Mouse (Mus musculus): Measurements from ENCODE around the gene Pde8b. TPM values are rescaled to one million over a fixed set of nuclear protein-coding genes. Genes with fewer than 3 reads are reported as not detected.

Pde8b gene
- total RNA-seq, 1 experiment: 0.40 TPM

DNA sequence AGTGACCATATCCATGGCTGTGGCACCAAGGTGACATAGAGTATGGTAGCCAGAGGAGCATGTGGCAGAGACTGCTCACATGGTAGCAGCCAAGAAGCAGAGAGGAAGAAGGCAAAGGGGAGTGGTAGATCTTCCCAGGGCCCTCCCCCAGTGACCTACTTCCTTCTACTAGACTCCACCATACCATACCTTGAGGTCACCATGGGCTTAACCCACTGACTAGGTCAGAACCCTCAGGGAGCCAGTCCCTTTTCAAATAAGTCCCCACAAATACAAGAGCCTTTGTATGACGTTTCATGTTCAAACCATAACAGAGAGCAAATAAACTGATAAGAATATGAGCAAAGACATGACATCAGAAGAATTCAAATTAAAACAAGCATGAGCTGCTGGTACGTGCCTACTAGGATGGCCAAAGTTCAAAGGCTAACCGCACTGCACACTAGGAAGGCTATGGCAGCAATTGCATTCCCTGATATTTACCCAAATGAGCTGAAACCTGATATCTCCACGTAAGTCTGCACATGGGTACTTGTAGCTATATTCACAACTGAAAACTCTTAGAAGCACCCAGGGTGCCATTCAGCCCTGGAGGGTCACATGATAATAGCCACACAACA, 109.6 kb downstream of the Pde8b start:
- H3K4me3 ChIP-seq (ENCODE audit: insufficient read depth in 1 of 2, low read depth in 1 of 2, low read length in 2 of 2, poor library complexity in 1 of 2, severe bottlenecking in 1 of 2): no peak overlapping the region
- in situ Hi-C loops (cut with MboI; ENCODE audit: low sequenced_read_pairs in 2 of 2, unreplicated experiment in 2 of 2): no loop called here
- H3K9ac ChIP-seq (ENCODE audit: insufficient read depth, low read depth, low read length, poor library complexity, severe bottlenecking): no peak overlapping the region
- TF ChIP-seq ZNF384 (IDR thresholded peaks at IDR 0.05; ENCODE audit: low read depth, low read length): no peak
- no peak for TF ChIP-seq ZC3H11A (IDR thresholded peaks at IDR 0.05; ENCODE audit: borderline replicate concordance, low read depth, low read length)
- TF ChIP-seq CHD2 (IDR thresholded peaks at IDR 0.05; ENCODE audit: low read depth, low read length): no peak
- no peak for TF ChIP-seq MAFK (IDR thresholded peaks at IDR 0.05; ENCODE audit: insufficient read depth, low read depth, low read length)
- TF ChIP-seq HCFC1 (IDR thresholded peaks at IDR 0.05; ENCODE audit: borderline replicate concordance, insufficient read depth, low read length): no peak
- H3K9me3 ChIP-seq (ENCODE audit: control insufficient read depth, insufficient read depth, low read depth, low read length): no peaks in the 10 kb centered on the region
- H3K27ac ChIP-seq (ENCODE audit: insufficient read depth, low read depth, low read length, poor library complexity, severe bottlenecking): no peak overlapping the region
- H3K4me1 ChIP-seq (ENCODE audit: control insufficient read depth in 2 of 2, insufficient read depth in 2 of 2, low read length in 2 of 2, poor library complexity in 1 of 2): no peaks in the 10 kb centered on the region
- no peak for DNase-seq (ENCODE audit: low read depth, low spot score)
- H3K36me3 ChIP-seq (ENCODE audit: control insufficient read depth, insufficient read depth, low read length, poor library complexity, severe bottlenecking): no peaks in the 10 kb centered on the region

- no peak for DNase-seq (ENCODE audit: low read depth, low spot score)
- no peak overlapping the region for H3K27ac ChIP-seq (ENCODE audit: insufficient read depth, low read depth, low read length, poor library complexity, severe bottlenecking)
- H3K4me1 ChIP-seq (ENCODE audit: control insufficient read depth in 2 of 2, insufficient read depth in 2 of 2, low read length in 2 of 2, poor library complexity in 1 of 2): no peaks in the 10 kb centered on the region
- H3K9me3 ChIP-seq (ENCODE audit: control insufficient read depth, insufficient read depth, low read depth, low read length): no peaks in the 10 kb centered on the region
- TF ChIP-seq ZC3H11A (IDR thresholded peaks at IDR 0.05; ENCODE audit: borderline replicate concordance, low read depth, low read length) (no peak), ZNF384 (IDR thresholded peaks at IDR 0.05; ENCODE audit: low read depth, low read length) (no peak), CHD2 (IDR thresholded peaks at IDR 0.05; ENCODE audit: low read depth, low read length) (no peak), HCFC1 (IDR thresholded peaks at IDR 0.05; ENCODE audit: borderline replicate concordance, insufficient read depth, low read length) (no peak), MAFK (IDR thresholded peaks at IDR 0.05; ENCODE audit: insufficient read depth, low read depth, low read length) (no peak)
- no peaks in the 10 kb centered on the region for H3K36me3 ChIP-seq (ENCODE audit: control insufficient read depth, insufficient read depth, low read length, poor library complexity, severe bottlenecking)
- no peak overlapping the region for H3K4me3 ChIP-seq (ENCODE audit: insufficient read depth in 1 of 2, low read depth in 1 of 2, low read length in 2 of 2, poor library complexity in 1 of 2, severe bottlenecking in 1 of 2)
- in situ Hi-C loops (cut with MboI; ENCODE audit: low sequenced_read_pairs in 2 of 2, unreplicated experiment in 2 of 2): no loop called here
- H3K9ac ChIP-seq (ENCODE audit: insufficient read depth, low read depth, low read length, poor library complexity, severe bottlenecking): no peak overlapping the region
Observed at GRCm38 (mm10) chr13:95135326-95136150, 114.6 kb downstream of the Pde8b start.

- H3K27ac ChIP-seq (ENCODE audit: insufficient read depth, low read depth, low read length, poor library complexity, severe bottlenecking): no peak overlapping the region
- H3K9ac ChIP-seq (ENCODE audit: insufficient read depth, low read depth, low read length, poor library complexity, severe bottlenecking): no peak overlapping the region
- in situ Hi-C loops (cut with MboI; ENCODE audit: low sequenced_read_pairs in 2 of 2, unreplicated experiment in 2 of 2): no loop called here
- H3K9me3 ChIP-seq (ENCODE audit: control insufficient read depth, insufficient read depth, low read depth, low read length): no peaks in the 10 kb centered on the region
- H3K36me3 ChIP-seq (ENCODE audit: control insufficient read depth, insufficient read depth, low read length, poor library complexity, severe bottlenecking): no peaks in the 10 kb centered on the region
- DNase-seq (ENCODE audit: low read depth, low spot score): no peak
- H3K4me1 ChIP-seq (ENCODE audit: control insufficient read depth in 2 of 2, insufficient read depth in 2 of 2, low read length in 2 of 2, poor library complexity in 1 of 2): no peaks in the 10 kb centered on the region
- no peak overlapping the region for H3K4me3 ChIP-seq (ENCODE audit: insufficient read depth in 1 of 2, low read depth in 1 of 2, low read length in 2 of 2, poor library complexity in 1 of 2, severe bottlenecking in 1 of 2)
- no peak for TF ChIP-seq HCFC1 (IDR thresholded peaks at IDR 0.05; ENCODE audit: borderline replicate concordance, insufficient read depth, low read length)
Observed at GRCm38 (mm10) chr13:95131848-95132247, 118.3 kb downstream of the Pde8b start.

GRCm38 (mm10) chr13:95131041-95131440, 119.1 kb downstream of the Pde8b start:
- H3K36me3 ChIP-seq (ENCODE audit: control insufficient read depth, insufficient read depth, low read length, poor library complexity, severe bottlenecking): no peaks in the 10 kb centered on the region
- H3K4me1 ChIP-seq (ENCODE audit: control insufficient read depth in 2 of 2, insufficient read depth in 2 of 2, low read length in 2 of 2, poor library complexity in 1 of 2): no peaks in the 10 kb centered on the region
- in situ Hi-C loops (cut with MboI; ENCODE audit: low sequenced_read_pairs in 2 of 2, unreplicated experiment in 2 of 2): no loop called here
- no peak overlapping the region for H3K9ac ChIP-seq (ENCODE audit: insufficient read depth, low read depth, low read length, poor library complexity, severe bottlenecking)
- TF ChIP-seq HCFC1 (IDR thresholded peaks at IDR 0.05; ENCODE audit: borderline replicate concordance, insufficient read depth, low read length): no peak
- no peak for TF ChIP-seq ZNF384 (IDR thresholded peaks at IDR 0.05; ENCODE audit: low read depth, low read length)
- no peak for TF ChIP-seq MAFK (IDR thresholded peaks at IDR 0.05; ENCODE audit: insufficient read depth, low read depth, low read length)
- no peak for TF ChIP-seq ZC3H11A (IDR thresholded peaks at IDR 0.05; ENCODE audit: borderline replicate concordance, low read depth, low read length)
- no peak for TF ChIP-seq CHD2 (IDR thresholded peaks at IDR 0.05; ENCODE audit: low read depth, low read length)
- H3K9me3 ChIP-seq (ENCODE audit: control insufficient read depth, insufficient read depth, low read depth, low read length): no peaks in the 10 kb centered on the region
- DNase-seq (ENCODE audit: low read depth, low spot score): no peak
- H3K4me3 ChIP-seq (ENCODE audit: insufficient read depth in 1 of 2, low read depth in 1 of 2, low read length in 2 of 2, poor library complexity in 1 of 2, severe bottlenecking in 1 of 2): no peak overlapping the region
- no peak overlapping the region for H3K27ac ChIP-seq (ENCODE audit: insufficient read depth, low read depth, low read length, poor library complexity, severe bottlenecking)
